Mouse (Mus musculus): ENCODE data around the gene Dnajb5.

Gene Dnajb5

GRCm38 (mm10) chr4:42945043-42945442 is 4.6 kb upstream of the Dnajb5 start:
- DNase-seq: no peak

- no peak for DNase-seq
Observed at GRCm38 (mm10) chr4:42945445-42945844, 4.2 kb upstream of the Dnajb5 start.

- peak in 1 of 2 experiments; percentile 35 for DNase-seq
Observed at GRCm38 (mm10) chr4:42945952-42946351, 3.7 kb upstream of the Dnajb5 start.

GRCm38 (mm10) chr4:42946733-42947290 is 2.8 kb upstream of the Dnajb5 start:
- no peak for DNase-seq

GRCm38 (mm10) chr4:42948527-42948926 is 1.1 kb upstream of the Dnajb5 start:
- DNase-seq: no peak

- no peak for DNase-seq
Observed at GRCm38 (mm10) chr4:42949051-42949675, 451 bp upstream of the Dnajb5 start.

GRCm38 (mm10) chr4:42950065-42950558 is 498 bp downstream of the Dnajb5 start:
- peak; percentile 93 to 94 for DNase-seq

- no peak for DNase-seq
Observed at GRCm38 (mm10) chr4:42951206-42952195, 1.9 kb downstream of the Dnajb5 start.

- DNase-seq: no peak
Observed at GRCm38 (mm10) chr4:42952563-42952962, 2.9 kb downstream of the Dnajb5 start.

GRCm38 (mm10) chr4:42953435-42954094 is 4.0 kb downstream of the Dnajb5 start:
- DNase-seq: no peak

- DNase-seq: peak; percentile 45 to 50
Observed at GRCm38 (mm10) chr4:42954297-42954696, 4.7 kb downstream of the Dnajb5 start.

GRCm38 (mm10) chr4:42955200-42955599 is 5.6 kb downstream of the Dnajb5 start:
- no peak for DNase-seq

GRCm38 (mm10) chr4:42956581-42956980 is 7.0 kb downstream of the Dnajb5 start:
- no peak for DNase-seq

- no peak for DNase-seq
Observed at GRCm38 (mm10) chr4:42957306-42957705, 7.7 kb downstream of the Dnajb5 start.

- DNase-seq: no peak
Observed at GRCm38 (mm10) chr4:42957979-42958378, 8.4 kb downstream of the Dnajb5 start.

GRCm38 (mm10) chr4:42958942-42959341 is 9.3 kb downstream of the Dnajb5 start:
- no peak for DNase-seq

GRCm38 (mm10) chr4:42959382-42959781 is 9.8 kb downstream of the Dnajb5 start:
- no peak for DNase-seq

- peak; percentile 58 to 65 for DNase-seq
Observed at GRCm38 (mm10) chr4:42961592-42961991, 12.0 kb downstream of the Dnajb5 start.

GRCm38 (mm10) chr4:42963480-42963879 is 13.9 kb downstream of the Dnajb5 start:
- DNase-seq: no peak

- peak; percentile 23 to 29 for DNase-seq
Observed at GRCm38 (mm10) chr4:42965039-42965719, 15.6 kb downstream of the Dnajb5 start.

GRCm38 (mm10) chr4:42969304-42969703 is 19.7 kb downstream of the Dnajb5 start, which contains the start of gene 1700022I11Rik:
1700022I11Rik (plus strand) TSS chr4:42969604.
- DNase-seq: no peak

GRCm38 (mm10) chr4:42972952-42973351 is 23.3 kb downstream of the Dnajb5 start:
- no peak for DNase-seq
